Mouse (Mus musculus) R1 (cell line): ENCODE measurements at regions not wholly inside any gene's neighbourhood (a gene's known extent, or its start where the extent isn't known, plus 50 kb on each side); places are given as distances from the start of the nearest gene placed in this dataset.

Experiments used
- DNase-seq: peaks from one replicate; pipeline ENCODE4 v3.0.0-alpha.2; 2018; ENCODE audit warnings: low read depth, low spot score

- DNase-seq: no peak
These were observed 462.7 kb upstream of the Gm19410 start for GRCm38 (mm10) chr8:35302856-35303255.

- no peak for DNase-seq
These were observed 444.2 kb upstream of the Gm19410 start for GRCm38 (mm10) chr8:35321270-35321865.

- no peak for DNase-seq
These were observed 442.2 kb upstream of the Gm19410 start for GRCm38 (mm10) chr8:35323180-35323975.
